Mouse (Mus musculus): ENCODE results near the gene Rasal2.
A peak's percentile ranks its signal among the peaks of the same experiment; 100 is the strongest.
"Not testable (repeated sequence)": the region's sequence is repeated elsewhere in the genome, so short reads cannot be mapped to it uniquely, and the experiment has no call there.

The Rasal2 gene

GRCm38 (mm10) chr1:157244453-157244790 lies 168.0 kb downstream of the Rasal2 start:
- no peak for DNase-seq (ENCODE audit: low read depth, low spot score)

GRCm38 (mm10) chr1:157243576-157244452 lies 168.6 kb downstream of the Rasal2 start:
- no peak for DNase-seq (ENCODE audit: low read depth, low spot score)

- no peak for DNase-seq (ENCODE audit: low read depth, low spot score)
Observed at GRCm38 (mm10) chr1:157239687-157240086, 172.7 kb downstream of the Rasal2 start.

GRCm38 (mm10) chr1:157236650-157237344 lies 175.6 kb downstream of the Rasal2 start:
- not testable (repeated sequence) for DNase-seq (ENCODE audit: low read depth, low spot score)

GRCm38 (mm10) chr1:157233451-157233850 lies 178.9 kb downstream of the Rasal2 start:
- no peak for DNase-seq (ENCODE audit: low read depth, low spot score)

- DNase-seq (ENCODE audit: low read depth, low spot score) = no peak
Observed at GRCm38 (mm10) chr1:157232372-157232771, 180.0 kb downstream of the Rasal2 start.

- no peak for DNase-seq (ENCODE audit: low read depth, low spot score)
Observed at GRCm38 (mm10) chr1:157231016-157231415, 181.4 kb downstream of the Rasal2 start.

GRCm38 (mm10) chr1:157230386-157230785 lies 182.0 kb downstream of the Rasal2 start:
- no peak for DNase-seq (ENCODE audit: low read depth, low spot score)

- no peak for DNase-seq (ENCODE audit: low read depth, low spot score)
Observed at GRCm38 (mm10) chr1:157225013-157225412, 187.4 kb downstream of the Rasal2 start.

- no peak for DNase-seq (ENCODE audit: low read depth, low spot score)
Observed at GRCm38 (mm10) chr1:157220910-157221309, 191.5 kb downstream of the Rasal2 start.

- DNase-seq (ENCODE audit: low read depth, low spot score) = no peak
Observed at GRCm38 (mm10) chr1:157220466-157220865, 191.9 kb downstream of the Rasal2 start.

- DNase-seq (ENCODE audit: low read depth, low spot score) = no peak
Observed at GRCm38 (mm10) chr1:157208754-157209153, 203.6 kb downstream of the Rasal2 start.

GRCm38 (mm10) chr1:157205685-157206084 lies 206.7 kb downstream of the Rasal2 start:
- no peak for DNase-seq (ENCODE audit: low read depth, low spot score)

- DNase-seq (ENCODE audit: low read depth, low spot score) = no peak
Observed at GRCm38 (mm10) chr1:157183043-157183442, 229.4 kb downstream of the Rasal2 start.

GRCm38 (mm10) chr1:157182431-157182830 lies 230.0 kb downstream of the Rasal2 start:
- no peak for DNase-seq (ENCODE audit: low read depth, low spot score)

- peak; percentile 16 for DNase-seq (ENCODE audit: low read depth, low spot score)
Observed at GRCm38 (mm10) chr1:157181081-157181480, 231.3 kb downstream of the Rasal2 start.

- DNase-seq (ENCODE audit: low read depth, low spot score) = no peak
Observed at GRCm38 (mm10) chr1:157178988-157179764, 233.2 kb downstream of the Rasal2 start.

- no peak for DNase-seq (ENCODE audit: low read depth, low spot score)
Observed at GRCm38 (mm10) chr1:157169292-157169691, 243.1 kb downstream of the Rasal2 start.

GRCm38 (mm10) chr1:157168891-157169290 lies 243.5 kb downstream of the Rasal2 start:
- DNase-seq (ENCODE audit: low read depth, low spot score) = no peak

- DNase-seq (ENCODE audit: low read depth, low spot score) = no peak
Observed at GRCm38 (mm10) chr1:157153781-157154180, 258.6 kb downstream of the Rasal2 start.

- DNase-seq (ENCODE audit: low read depth, low spot score) = no peak
Observed at GRCm38 (mm10) chr1:157150107-157150506, 262.3 kb downstream of the Rasal2 start.

- DNase-seq (ENCODE audit: low read depth, low spot score) = no peak
Observed at GRCm38 (mm10) chr1:157144621-157145020, 267.8 kb downstream of the Rasal2 start.

Data from forelimb bud, embryonic 11.5 days (tissue).